Mouse (Mus musculus) neural tube, embryonic 14.5 days (tissue): Measurements from ENCODE around the gene Smco4. TPM values are rescaled to one million over a fixed set of nuclear protein-coding genes. Genes with fewer than 3 reads are reported as not detected.

Experiments
- ATAC-seq: fragments of 200-750 bp; cut with Nextera tagmentation; 2 replicates; pipeline ENCODE4 v1.8.0; 2017; ENCODE audit warnings: low read depth, mild to moderate bottlenecking, moderate TSS enrichment, moderate library complexity
- H3K27ac ChIP-seq: fragments of 300-500 bp; sonication (generic); 2 replicates; pipeline ENCODE4 v1.5.1; 2014; ENCODE audit warnings: low read depth, mild to moderate bottlenecking, control low read depth, low read length, moderate library complexity, mixed read lengths
- H3K27me3 ChIP-seq: fragments of 300-500 bp; sonication (generic); 2 replicates; pipeline ENCODE4 v1.6.1; 2014; ENCODE audit warnings: low read length; ENCODE audit not compliant: control insufficient read depth, insufficient read depth
- H3K36me3 ChIP-seq: fragments of 300-500 bp; sonication (generic); 2 replicates; pipeline ENCODE4 v1.6.1; 2014; ENCODE audit warnings: low read length, mixed read lengths; ENCODE audit not compliant: control insufficient read depth, insufficient read depth
- H3K4me1 ChIP-seq: fragments of 300-500 bp; sonication (generic); 2 replicates; pipeline ENCODE4 v1.6.1; 2014; ENCODE audit warnings: low read length; ENCODE audit not compliant: control insufficient read depth, insufficient read depth
- H3K4me2 ChIP-seq: fragments of 300-500 bp; sonication (generic); 2 replicates; pipeline ENCODE4 v1.6.1; 2014; ENCODE audit warnings: mild to moderate bottlenecking, low read depth, low read length, control low read depth
- H3K4me3 ChIP-seq: fragments of 300-500 bp; sonication (generic); 2 replicates; pipeline ENCODE4 v1.5.1; 2014; ENCODE audit warnings: low read depth, low read length, control low read depth, mixed read lengths
- H3K9ac ChIP-seq: fragments of 300-500 bp; sonication (generic); replicated peaks from 2 replicates; pipeline ENCODE4 v1.6.1; 2014; ENCODE audit warnings: low read depth, mild to moderate bottlenecking, control low read depth, low read length, mixed read lengths
- H3K9me3 ChIP-seq: fragments of 300-500 bp; sonication (generic); 2 replicates; pipeline ENCODE4 v1.6.1; 2016; ENCODE audit warnings: low read length; ENCODE audit not compliant: control insufficient read depth
- WGBS: fragments of 180-500 bp; shearing (Covaris S2); extraction: QIAGEN DNeasy Blood & Tissue Kit; methylation state at CpG from one replicate; pipeline ENCODE4 v1.1.7; 2014; 5-methylcytosine and 5-hydroxymethylcytosine counted together
- polyA plus RNA-seq: library from polyadenylated mRNA; unstranded; fragments of >200 nt; fragmentation: Nextera tagmentation; extraction: Ambion mirVana; gene quantifications from 2 replicates; pipeline ENCODE4 v1.2.1, GENCODE M21; 2014

The Smco4 gene
- polyA plus RNA-seq, 1 experiment from 2014 or later = 1.6 TPM

- H3K27me3 ChIP-seq = no peaks in the 10 kb centered on the region
- no peak overlapping the region for H3K4me2 ChIP-seq
- WGBS = 47% methylated on average over 2 of the region's 2 CpGs
- H3K36me3 ChIP-seq = no peaks in the 10 kb centered on the region
- H3K9me3 ChIP-seq = no peaks in the 10 kb centered on the region
- H3K4me1 ChIP-seq = no peaks in the 10 kb centered on the region
- H3K4me3 ChIP-seq = no peak overlapping the region
- ATAC-seq = no peak
- no peak overlapping the region for H3K27ac ChIP-seq
- H3K9ac ChIP-seq = no peak overlapping the region
These were observed 22.8 kb downstream of the Smco4 start for GRCm38 (mm10) chr9:15516007-15516406.

- Histone ChIP-seq H3K36me3 (no peaks in the 10 kb centered on the region), H3K4me3 (no peak overlapping the region), H3K9me3 (no peaks in the 10 kb centered on the region), H3K27me3 (no peaks in the 10 kb centered on the region), H3K27ac (no peak overlapping the region), H3K4me1 (no peaks in the 10 kb centered on the region), H3K4me2 (no peak overlapping the region), H3K9ac (no peak overlapping the region)
- 84% methylated on average over 4 of the region's 4 CpGs for WGBS
- no peak for ATAC-seq
These were observed 24.7 kb downstream of the Smco4 start for GRCm38 (mm10) chr9:15517979-15518378.

- H3K36me3 ChIP-seq = no peaks in the 10 kb centered on the region
- no peak for ATAC-seq
- no peak overlapping the region for H3K4me2 ChIP-seq
These were observed 29.1 kb downstream of the Smco4 start for GRCm38 (mm10) chr9:15522348-15522747.

GRCm38 (mm10) chr9:15522887-15523286, 29.7 kb downstream of the Smco4 start:
- Histone ChIP-seq H3K4me3 (no peak overlapping the region), H3K27me3 (no peaks in the 10 kb centered on the region), H3K4me1 (no peaks in the 10 kb centered on the region), H3K9ac (no peak overlapping the region), H3K36me3 (no peaks in the 10 kb centered on the region), H3K9me3 (no peaks in the 10 kb centered on the region), H3K27ac (no peak overlapping the region), H3K4me2 (no peak overlapping the region)
- 75% methylated on average over 5 of the region's 5 CpGs for WGBS
- no peak for ATAC-seq

More at GRCm38 (mm10) chr9:15522348-15522747, 29.1 kb downstream of the Smco4 start:
- H3K27ac ChIP-seq = no peak overlapping the region
- WGBS = 96% methylated on average over 10 of the region's 10 CpGs
- no peaks in the 10 kb centered on the region for H3K4me1 ChIP-seq
- no peaks in the 10 kb centered on the region for H3K27me3 ChIP-seq
- no peak overlapping the region for H3K4me3 ChIP-seq
- H3K9me3 ChIP-seq = no peaks in the 10 kb centered on the region
- no peak overlapping the region for H3K9ac ChIP-seq

GRCm38 (mm10) chr9:15523646-15524045, 30.4 kb downstream of the Smco4 start:
- Histone ChIP-seq H3K4me1 (no peaks in the 10 kb centered on the region), H3K4me3 (no peak overlapping the region), H3K9me3 (no peaks in the 10 kb centered on the region), H3K36me3 (no peaks in the 10 kb centered on the region), H3K9ac (no peak overlapping the region), H3K27ac (no peak overlapping the region), H3K27me3 (no peaks in the 10 kb centered on the region), H3K4me2 (no peak overlapping the region)
- WGBS = 93% methylated on average over 6 of the region's 6 CpGs
- ATAC-seq = no peak

GRCm38 (mm10) chr9:15525246-15525645, 32.0 kb downstream of the Smco4 start:
- Histone ChIP-seq H3K4me3 (no peak overlapping the region), H3K4me2 (no peak overlapping the region)
- 75% methylated on average over 8 of the region's 8 CpGs for WGBS

GRCm38 (mm10) chr9:15526539-15526938, 33.3 kb downstream of the Smco4 start:
- WGBS = 74% methylated on average over 7 of the region's 7 CpGs
- no peaks in the 10 kb centered on the region for H3K27me3 ChIP-seq
- H3K4me1 ChIP-seq = no peaks in the 10 kb centered on the region
- no peak overlapping the region for H3K9ac ChIP-seq
- H3K27ac ChIP-seq = no peak overlapping the region
- no peaks in the 10 kb centered on the region for H3K36me3 ChIP-seq
- H3K9me3 ChIP-seq = no peaks in the 10 kb centered on the region
- H3K4me3 ChIP-seq = no peak overlapping the region
- ATAC-seq = no peak
- H3K4me2 ChIP-seq = no peak overlapping the region

More at GRCm38 (mm10) chr9:15525246-15525645, 32.0 kb downstream of the Smco4 start:
- ATAC-seq = no peak
- Histone ChIP-seq H3K9me3 (no peaks in the 10 kb centered on the region), H3K36me3 (no peaks in the 10 kb centered on the region), H3K4me1 (no peaks in the 10 kb centered on the region), H3K27ac (no peak overlapping the region), H3K27me3 (no peaks in the 10 kb centered on the region), H3K9ac (no peak overlapping the region)

GRCm38 (mm10) chr9:15527846-15528245, 34.6 kb downstream of the Smco4 start:
- H3K27me3 ChIP-seq = no peaks in the 10 kb centered on the region
- no peak overlapping the region for H3K4me3 ChIP-seq
- no peak overlapping the region for H3K9ac ChIP-seq
- H3K4me1 ChIP-seq = no peaks in the 10 kb centered on the region
- H3K36me3 ChIP-seq = no peaks in the 10 kb centered on the region
- H3K9me3 ChIP-seq = no peaks in the 10 kb centered on the region
- ATAC-seq = no peak
- no peak overlapping the region for H3K27ac ChIP-seq
- WGBS = 58% methylated on average over 6 of the region's 6 CpGs
- H3K4me2 ChIP-seq = no peak overlapping the region

GRCm38 (mm10) chr9:15528368-15528767, 35.1 kb downstream of the Smco4 start:
- WGBS = 91% methylated on average over 7 of the region's 7 CpGs
- H3K27me3 ChIP-seq = no peaks in the 10 kb centered on the region
- no peak overlapping the region for H3K9ac ChIP-seq
- H3K4me2 ChIP-seq = no peak overlapping the region
- H3K36me3 ChIP-seq = no peaks in the 10 kb centered on the region
- ATAC-seq = no peak
- no peak overlapping the region for H3K27ac ChIP-seq
- H3K4me1 ChIP-seq = no peaks in the 10 kb centered on the region
- no peak overlapping the region for H3K4me3 ChIP-seq
- H3K9me3 ChIP-seq = no peaks in the 10 kb centered on the region
